Mouse (Mus musculus): Measurements from ENCODE around the gene Pus7.
"Not testable (repeated sequence)": the region's sequence is repeated elsewhere in the genome, so short reads cannot be mapped to it uniquely, and the experiment has no call there.

The Pus7 gene

DNA sequence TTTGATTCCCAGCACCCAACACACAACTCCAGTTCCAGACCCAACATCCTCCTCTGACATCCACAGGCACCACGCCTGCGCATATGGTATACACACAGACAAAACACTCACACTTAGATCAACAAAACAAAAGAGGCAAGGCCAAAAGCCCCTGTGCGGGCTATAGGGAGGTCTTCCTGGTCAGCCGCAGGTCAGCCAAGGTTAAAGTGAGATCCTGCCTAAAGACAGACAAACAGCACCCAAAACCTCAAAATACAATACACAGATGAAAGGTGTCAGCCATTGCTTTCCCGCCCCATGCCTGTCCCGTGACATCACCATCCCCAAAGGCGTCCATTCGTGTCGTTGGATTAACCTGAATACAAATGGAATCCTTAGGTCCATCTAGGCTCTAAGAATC is 27.9 kb downstream of the Pus7 start:
- no peak for DNase-seq (ENCODE audit: low read depth)

GRCm38 (mm10) chr5:23749882-23750281 is 33.6 kb downstream of the Pus7 start:
- DNase-seq (ENCODE audit: low read depth), result no peak

DNA sequence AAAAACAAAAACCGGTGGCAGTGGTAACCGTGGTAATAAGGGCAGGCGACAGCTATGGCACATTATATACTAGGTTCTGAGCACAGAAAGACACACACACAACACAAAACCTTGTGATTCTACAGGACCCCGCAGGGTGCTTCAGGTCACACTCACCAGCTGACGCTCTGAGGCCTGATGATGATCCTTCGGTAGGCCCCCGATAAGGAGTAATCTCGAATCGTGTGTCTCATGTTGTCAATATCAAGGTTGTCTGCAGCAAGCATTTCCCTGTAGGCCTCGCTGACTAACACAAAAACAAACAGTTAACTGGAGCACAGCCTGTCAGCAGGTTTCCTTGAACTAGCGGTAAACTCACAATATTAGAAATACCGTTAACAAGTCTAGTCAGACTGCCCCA is 40.2 kb downstream of the Pus7 start:
- DNase-seq (ENCODE audit: low read depth), result no peak

DNA sequence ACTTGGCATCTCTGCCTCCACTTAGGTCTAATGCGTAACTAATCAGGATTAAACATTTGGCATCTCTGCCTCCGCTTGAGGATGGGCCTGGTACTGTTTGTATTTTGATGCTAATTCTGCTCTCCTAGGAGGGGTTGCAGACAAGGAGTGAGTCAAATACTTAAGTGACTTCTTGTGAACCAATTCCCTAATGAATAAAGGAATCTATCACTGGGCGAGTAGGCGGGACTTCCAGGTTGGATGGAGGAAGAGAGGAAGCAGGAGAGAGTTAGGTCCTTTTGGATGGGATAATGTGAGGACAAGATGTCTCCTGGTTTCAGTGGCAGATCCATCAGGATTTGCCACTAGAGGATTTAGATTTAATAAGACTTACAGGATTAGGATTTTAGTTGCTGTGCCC is 46.4 kb downstream of the Pus7 start:
- no peak for DNase-seq (ENCODE audit: low read depth)

DNA sequence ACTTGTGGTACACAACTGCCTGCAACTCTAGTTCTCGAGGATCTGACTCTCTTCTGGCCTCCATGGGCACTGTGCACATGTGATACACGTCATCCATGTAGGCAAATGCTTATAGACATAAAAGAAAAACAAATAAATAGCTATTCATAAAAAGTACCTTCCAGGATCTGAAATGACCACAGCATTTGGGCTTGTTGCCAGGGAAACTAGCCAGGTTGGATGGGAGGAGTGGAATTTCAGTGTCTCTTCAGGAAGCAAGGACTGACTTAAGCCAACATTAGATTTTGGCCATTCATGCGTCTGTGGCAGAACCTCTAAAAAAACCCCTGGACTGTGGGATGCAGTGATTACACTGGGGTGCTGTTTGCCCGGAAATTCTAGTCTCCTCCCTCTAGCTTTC is 47.1 kb downstream of the Pus7 start:
- DNase-seq (ENCODE audit: low read depth), result peak; percentile 35

DNA sequence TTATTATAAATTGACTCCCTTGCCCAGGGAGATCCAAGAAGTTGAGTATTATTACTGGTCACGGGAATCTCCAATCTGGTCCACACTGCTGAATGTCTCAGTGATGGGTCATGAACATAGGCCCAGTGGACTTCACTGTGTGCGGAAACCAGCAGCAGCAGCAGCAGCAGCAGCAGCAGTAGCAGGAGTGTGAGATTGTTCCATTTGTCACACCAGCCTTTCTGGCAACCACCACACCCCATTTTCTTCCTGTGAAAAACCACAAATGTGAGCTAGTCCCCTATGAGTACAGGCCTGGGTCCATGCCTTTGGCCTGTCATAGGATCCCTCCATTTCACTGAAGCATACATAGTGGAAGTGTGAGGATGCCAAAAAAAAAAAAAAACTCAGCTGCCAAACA is 61.6 kb downstream of the Pus7 start:
- DNase-seq (ENCODE audit: low read depth), result no peak

DNA sequence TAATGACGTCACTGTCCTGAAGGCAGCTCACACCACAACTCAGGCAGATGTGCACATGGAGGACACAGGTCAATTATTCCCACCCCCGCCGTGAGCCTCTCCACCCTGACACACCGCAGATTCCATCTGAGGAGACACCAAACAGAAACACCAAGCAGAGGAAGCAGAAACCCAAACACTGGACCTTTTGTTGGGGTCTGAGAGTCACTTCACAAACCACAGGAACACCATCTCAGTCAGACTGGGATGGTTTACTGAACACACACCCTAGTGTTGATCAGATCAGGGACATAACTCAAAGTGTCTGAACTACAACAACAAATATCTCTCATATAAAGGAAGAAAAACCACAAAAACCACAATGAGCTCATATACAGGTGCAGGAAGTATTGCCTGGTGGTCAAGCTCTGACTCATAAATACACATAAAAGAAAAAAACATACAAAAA is 64.6 kb downstream of the Pus7 start:
- peak; percentile 25 for DNase-seq (ENCODE audit: low read depth)

DNA sequence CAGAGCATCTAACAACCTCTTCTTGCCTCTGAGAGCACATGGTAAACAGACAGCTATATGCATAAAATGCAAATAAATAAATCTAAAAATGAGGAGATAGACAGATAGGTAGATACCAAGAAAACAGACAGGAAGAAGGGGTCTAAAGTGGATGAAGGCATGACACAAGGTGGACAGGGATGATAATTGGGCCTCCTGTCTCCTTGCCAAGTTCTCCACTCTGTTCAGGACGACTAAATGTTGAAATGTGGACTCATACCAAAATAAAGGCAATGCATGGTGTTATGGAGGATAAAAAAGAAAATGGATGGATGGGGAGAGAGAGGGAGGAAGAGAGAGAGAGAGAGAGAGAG is 65.4 kb downstream of the Pus7 start:
- no peak for DNase-seq (ENCODE audit: low read depth)

DNA sequence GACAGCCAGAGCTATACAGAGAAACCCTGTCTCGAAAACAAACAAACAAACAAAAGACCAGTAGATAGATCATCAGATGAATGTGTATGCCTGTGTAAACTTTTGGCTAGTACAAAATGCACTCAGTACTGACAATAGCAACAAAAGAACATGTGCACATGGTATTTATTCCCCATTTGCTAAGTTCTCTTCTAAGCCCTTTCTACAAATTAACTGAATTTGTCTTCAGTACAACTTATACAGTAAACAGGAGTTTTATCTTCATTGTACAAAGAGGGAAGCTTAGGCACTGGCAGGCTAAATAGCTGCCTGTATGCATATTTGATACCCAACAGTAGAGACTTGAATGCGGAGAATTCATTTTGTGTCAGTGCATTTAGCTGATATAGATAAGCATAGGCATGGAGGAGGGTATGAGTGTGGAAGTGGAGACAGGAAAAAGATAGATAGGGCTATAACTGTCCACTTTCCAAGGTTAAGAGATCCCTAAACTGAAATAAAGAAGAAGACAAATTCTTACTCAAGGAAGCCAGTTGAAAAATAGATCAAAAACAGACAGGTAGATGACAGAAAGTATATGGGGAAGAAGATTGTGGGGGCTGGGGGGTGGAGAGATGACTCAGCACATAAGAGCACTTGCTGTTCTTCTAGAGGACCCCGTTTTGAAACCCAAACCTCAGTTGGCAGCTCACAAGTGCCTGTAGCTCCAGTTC is 65.9 kb downstream of the Pus7 start:
- DNase-seq (ENCODE audit: low read depth), result no peak

GRCm38 (mm10) chr5:23713401-23714335 is 69.8 kb downstream of the Pus7 start:
- no peak for DNase-seq (ENCODE audit: low read depth)

GRCm38 (mm10) chr5:23712130-23713001 is 71.1 kb downstream of the Pus7 start:
- DNase-seq (ENCODE audit: low read depth), result peak; percentile 23

DNA sequence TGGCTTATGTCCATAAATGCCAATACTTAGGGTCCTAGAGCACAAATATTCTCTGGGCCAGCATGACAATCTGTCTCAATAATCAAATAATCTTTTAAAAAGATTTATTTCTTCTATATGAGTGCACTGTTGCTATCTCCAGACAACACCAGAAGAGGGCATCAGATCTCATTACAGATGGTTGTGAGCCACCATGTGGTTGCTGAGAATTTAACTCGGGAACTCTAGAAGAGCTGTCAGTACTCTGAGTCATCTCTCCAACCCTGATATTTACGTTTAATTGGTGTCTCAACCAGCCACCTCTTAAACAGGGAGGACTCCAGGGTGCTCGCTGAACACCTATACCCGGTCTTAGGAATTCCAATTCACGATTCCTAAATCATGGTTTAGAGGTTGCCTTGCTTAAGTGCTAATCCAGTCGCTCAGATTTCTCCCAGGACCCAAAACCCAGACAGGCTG is 71.8 kb downstream of the Pus7 start:
- not testable (repeated sequence) for DNase-seq (ENCODE audit: low read depth)

DNA sequence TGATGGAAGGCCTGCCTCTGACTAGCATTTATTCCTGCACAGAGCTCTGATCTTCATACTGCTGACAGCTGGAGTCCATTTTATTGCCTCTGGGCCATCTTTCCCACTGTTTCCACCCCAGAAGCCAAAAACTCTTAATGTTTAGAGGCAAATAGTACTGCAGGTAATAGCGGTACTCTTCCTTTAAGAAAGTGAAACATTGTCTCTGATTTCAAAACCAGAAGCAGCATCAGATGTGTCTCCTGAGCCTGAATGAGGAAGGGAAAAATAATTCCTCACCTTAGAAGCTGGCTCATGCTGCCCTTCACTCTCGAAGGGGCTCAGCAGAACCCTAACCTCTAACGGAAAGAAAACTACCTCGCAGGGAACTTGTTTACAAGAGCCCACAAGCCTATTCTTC is 72.3 kb downstream of the Pus7 start:
- DNase-seq (ENCODE audit: low read depth), result no peak

DNA sequence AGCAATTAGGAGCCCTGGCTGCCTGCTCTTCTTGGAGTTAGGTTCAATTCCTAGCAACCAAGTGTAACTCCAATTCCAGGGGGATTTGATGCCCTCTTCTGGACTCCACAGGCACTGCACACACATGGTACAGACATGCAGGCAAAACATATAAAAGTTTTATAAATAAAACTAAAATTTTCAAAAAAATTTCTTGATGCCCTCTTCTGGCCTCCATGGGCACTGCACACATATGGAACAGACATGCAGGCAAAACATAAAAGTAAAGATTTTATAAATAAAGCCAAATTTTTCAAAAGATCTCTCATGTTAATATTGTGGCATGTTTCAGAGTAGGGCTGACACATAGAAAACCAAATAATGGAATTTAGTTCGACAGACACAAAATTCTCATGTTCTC is 73.8 kb downstream of the Pus7 start:
- DNase-seq (ENCODE audit: low read depth), result no peak

GRCm38 (mm10) chr5:23706601-23707597 is 76.6 kb downstream of the Pus7 start:
- DNase-seq (ENCODE audit: low read depth), result not testable (repeated sequence)

GRCm38 (mm10) chr5:23697457-23697856 is 86.1 kb downstream of the Pus7 start:
- DNase-seq (ENCODE audit: low read depth), result no peak

All from fibroblast of lung, adult 2 months (primary cell).